Mouse (Mus musculus) urinary bladder, postnatal 25 days (tissue): ENCODE measurements around the gene Srprb.

ENCODE experiments used
- DNase-seq: peaks from one replicate; pipeline ENCODE4 v3.0.0; 2022; ENCODE audit warnings: low spot score

Srprb gene

DNA sequence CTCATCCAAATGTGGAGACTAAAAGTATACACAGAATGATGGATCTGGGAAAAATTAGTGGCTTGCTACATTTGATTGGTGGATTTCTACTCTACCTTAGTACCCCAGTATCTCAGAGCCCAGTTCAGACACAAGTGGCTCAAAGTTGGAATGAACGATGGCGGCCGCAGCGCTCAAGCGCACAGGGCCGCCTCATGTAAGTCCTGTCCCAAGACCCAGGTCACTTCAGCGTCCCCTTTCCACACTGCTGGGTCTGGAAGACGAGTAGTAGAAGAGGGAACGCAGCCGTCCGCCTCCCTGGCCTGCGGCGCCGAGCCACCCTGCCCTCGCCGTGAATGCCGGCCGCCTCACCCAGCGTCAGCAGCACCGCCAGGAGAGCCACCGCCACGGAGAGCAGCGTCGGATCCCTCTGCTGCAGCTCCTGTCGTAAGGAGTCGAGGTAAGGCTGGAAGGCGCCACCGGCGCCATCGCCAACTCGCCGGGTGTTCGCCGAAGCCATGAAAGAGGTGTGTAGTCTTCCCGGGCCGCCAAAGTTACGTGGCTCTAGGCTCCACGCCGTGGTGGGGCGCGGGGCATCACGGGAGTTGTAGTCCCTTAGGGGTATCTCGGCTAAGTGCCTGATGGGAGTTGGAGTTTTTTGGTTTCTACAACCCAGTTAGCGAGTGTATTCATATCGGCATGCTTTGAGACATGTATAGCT is at the start of gene Srprb:
Gene Srprb (minus strand): TSS at position 577 of the 700 bp plus-strand sequence.
- DNase-seq: peak; percentile 93

DNA sequence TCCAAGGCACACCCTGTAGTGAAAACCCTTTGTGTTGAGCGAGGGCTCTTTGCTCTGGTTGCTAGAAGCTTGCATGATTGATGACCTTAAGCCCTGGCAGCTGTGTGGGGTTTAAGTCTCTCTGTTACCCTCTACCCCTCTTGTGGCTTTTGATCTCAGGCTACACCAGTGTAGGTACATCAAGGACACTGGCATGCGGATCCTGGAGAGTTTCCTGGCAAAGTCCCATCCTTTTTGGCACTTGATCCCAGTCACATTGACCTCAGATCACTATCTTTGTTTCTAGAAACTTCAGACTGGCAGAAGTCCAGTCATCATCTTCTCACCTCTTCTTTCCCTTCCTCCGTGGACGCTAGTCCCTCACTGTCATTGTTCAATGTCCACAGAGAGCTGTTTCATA is 46.7 kb upstream of the Srprb start:
- no peak for DNase-seq

DNA sequence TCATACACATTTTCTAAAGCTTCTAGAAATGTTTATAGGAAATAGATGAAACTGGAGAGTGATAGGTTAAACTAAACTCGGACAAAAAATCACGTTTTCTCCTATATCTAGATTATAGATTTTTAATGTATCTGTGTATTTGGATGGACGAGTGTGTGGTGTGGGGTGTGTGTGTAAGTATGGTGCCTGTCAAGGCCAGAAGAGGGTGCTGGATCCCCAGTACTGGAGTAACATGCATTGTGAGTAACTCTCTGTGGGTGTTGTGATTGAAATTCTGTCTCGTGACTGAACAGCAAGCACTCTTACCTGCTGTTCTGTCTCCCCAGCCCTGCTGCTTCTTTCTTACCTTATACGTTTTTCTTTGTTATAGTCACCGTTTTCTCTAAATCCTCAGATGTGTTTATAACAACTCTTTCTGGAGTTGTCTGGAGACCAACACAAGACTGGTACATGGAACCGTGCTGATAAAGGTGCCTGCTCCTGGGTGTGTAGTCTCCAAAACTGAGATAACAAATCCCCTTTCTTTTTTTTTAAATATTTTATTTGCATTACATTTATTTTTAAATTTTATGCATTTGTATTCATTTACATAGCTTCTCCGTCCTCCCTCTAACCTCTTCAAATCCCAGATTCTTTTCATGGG is 44.7 kb upstream of the Srprb start:
- DNase-seq: no peak

DNA sequence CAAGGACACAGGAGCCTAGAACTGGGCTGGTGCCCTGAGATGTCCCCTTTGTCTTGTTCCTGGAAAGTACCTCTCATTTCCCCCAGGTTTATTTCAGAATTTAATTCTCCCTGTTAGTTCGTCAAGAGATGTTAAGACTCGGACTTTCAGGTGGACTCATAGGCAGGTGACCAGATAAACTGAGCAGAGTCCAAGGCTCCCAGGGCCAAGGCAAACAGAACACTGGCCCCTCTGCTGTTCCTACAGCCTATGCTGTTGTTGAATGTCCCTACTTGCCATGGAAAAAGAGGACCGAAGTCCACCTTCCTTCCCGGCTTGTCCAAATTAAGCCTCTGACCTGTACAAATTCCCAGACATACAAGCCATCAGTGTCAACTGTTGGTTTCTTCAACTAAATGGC is 41.7 kb upstream of the Srprb start:
- DNase-seq: no peak

DNA sequence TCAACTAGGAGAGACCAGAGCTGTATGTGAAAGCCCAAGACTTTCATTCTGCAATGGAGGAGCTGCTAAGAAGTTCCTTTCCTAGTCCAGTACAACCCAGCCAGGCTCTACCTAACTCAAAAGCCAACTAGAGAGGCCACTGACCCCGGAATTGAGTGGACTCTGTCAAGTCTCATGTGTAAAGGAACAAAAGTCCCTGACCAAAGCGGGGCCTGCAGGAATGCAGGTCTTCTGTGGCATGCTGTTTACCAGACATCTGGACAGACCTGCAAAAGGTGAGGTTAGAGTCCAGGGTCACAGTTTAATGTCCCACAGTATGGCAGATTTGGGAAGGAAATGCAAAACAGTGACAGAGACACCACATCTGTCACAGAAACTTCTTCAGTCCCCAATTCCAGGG is 39.3 kb upstream of the Srprb start:
- no peak for DNase-seq

DNA sequence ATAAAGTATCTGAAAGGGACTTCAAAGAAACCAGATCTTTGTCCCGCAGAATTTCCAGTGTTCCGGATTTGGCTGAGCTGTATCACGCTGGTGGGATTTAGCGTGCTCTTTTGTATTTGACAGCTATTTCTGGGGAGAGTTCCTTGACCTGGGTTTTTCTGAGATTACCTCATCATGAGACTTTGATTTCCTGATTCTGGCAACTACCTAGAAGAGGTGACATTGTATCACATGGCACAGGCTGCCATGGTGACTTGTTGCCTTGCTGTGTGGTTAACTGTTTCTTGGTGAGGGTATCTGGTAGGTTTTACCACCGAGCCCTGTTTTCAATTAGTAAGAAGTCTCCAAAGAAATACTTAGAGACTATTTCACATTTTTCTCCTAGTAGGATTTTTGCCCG is 37.5 kb upstream of the Srprb start:
- no peak for DNase-seq

DNA sequence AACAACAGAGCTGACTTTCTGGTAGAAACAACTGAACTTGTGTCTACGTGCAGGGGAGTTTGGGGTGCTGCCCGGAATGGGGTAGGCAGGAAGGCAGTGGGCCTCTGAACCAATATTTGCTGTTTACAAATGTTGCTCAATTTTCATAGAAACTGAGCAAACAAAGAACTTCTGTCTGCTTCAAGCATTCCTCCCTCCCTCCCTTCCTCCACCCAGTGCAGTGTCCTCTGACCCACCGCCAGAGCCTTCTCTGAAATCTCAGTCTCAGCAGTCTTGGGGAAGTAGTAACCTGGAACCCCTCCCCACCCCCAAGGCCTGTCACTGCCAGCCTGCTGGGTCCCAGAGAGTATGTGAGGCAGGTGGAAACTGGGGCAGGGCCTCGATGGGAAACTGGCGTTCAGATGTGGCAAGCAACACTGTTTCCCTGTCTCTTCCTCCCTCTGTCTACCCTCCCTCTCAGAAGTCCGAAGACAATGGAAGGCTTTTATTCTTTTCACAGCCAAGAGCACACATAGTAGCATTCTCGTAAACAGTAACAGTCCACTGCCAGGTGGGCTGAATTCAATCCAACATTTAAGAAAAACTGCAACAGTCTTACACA is 32.7 kb upstream of the Srprb start:
- no peak for DNase-seq

DNA sequence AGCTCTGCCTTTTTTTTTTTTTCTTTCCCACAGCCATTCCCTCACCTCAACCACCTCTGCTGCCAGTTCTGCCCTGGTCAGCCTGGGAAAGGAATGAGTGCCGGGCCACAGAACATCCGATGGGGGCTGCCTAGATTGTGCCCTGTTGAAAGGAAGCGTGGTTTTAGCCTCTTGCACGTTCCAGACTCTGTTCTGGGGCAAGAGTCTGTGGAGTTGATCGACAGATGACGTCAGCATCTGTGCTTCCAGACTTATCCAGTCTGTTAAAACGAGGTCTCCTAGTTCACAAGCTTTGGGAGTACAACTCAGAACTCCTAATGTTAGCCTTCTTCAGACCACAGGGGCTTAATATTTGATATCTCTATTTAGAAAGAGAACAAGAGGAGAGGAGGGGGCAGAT is 32.1 kb upstream of the Srprb start:
- no peak for DNase-seq

DNA sequence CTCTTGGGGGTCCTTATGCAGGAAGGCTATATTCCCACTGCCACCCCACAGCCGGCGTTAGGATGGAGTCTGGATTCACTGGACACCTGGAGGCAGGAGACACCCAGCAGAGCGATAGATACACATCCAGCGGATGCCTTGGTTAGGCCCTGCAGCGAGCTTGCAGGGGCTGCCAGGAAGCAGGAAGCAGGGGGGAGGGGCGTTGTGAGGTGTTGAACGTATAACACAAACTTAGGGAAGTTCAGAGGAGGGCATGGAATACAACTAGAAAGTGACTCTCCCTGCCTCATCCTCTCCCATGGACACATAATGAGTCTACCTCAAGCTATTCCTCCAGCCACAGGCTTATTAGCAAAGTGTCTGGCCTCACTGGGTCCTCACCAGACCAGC is 31.1 kb upstream of the Srprb start:
- DNase-seq: no peak

DNA sequence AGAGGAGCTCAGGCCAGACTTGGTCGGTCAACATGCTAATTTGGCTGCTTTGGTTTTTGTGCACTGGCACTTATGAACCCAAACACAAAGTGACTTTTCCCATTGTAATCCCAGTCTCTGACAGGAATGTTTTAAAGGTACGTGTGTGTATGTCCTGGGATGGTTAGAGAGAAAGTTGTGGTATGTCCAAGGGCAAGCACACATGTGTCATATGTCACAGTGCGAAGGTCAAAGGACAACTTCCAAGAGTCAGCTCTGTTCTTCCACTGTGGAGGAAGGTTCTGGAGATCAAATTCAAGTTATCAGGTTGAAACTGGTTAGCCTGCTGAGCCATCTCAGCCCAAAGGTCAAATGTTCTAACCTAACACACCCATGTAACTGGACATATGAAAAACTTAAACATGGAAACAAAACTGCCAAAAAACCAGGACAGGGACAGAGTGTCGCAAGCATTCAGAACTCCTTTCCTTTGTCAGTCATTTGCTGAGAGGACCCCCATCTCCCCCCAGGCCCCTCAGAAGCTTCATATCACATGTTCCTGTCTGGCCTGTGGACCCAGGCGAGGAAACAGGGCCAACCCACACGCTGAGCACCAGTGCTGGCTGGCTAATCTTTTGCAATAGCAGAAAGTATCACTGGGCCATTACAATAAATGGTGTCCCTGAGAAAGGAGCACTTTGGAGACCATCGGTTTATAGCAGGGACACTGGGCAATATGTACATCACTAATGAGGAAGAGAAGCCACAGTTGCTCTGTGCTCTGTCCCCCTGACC is 30.5 kb upstream of the Srprb start:
- DNase-seq: no peak

DNA sequence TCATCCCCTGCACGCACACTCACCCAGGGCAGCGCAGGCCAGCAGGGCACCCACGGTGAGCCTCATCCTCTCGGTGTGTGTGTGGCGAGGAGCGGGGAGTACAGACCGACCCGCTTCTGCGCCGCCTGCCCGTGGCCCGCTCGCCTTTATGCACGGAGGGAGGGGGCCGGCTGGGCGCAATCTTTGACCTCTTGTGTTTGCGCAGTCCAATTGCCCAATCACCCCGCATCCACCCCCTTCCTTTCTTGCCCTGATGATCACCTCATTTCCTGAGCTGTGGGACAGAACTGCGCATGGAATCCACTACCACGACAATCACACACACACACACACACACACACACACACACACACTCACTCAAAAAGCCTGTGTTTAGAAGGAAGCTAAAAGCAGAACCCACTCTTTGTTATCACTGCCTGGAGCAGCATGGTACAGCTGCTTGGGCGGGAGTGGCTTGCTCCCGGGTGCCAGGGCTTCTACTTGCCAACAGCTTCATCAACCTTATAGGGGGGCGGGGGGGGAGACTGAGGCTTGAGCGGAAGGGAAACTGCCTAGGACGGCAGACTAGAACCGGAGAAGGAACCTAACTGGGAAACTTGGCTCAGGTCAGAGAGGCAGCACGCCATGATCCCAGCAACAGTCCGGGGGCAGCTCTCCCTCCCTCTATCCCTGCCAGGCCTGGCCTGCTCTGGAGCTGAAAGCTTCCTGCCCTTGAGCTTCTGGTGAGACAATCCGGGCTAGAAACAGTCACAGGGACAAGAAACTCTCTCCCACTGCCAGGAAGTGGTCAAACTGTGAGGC is 28.4 kb upstream of the Srprb start, which contains the start of the genes Gm20425 and Trf:
Gene Gm20425 (minus strand): TSS at position 157 of the 801 bp plus-strand sequence.
Gene Trf (minus strand): TSS at position 294 of the 801 bp plus-strand sequence.
- DNase-seq: peak; percentile 40

DNA sequence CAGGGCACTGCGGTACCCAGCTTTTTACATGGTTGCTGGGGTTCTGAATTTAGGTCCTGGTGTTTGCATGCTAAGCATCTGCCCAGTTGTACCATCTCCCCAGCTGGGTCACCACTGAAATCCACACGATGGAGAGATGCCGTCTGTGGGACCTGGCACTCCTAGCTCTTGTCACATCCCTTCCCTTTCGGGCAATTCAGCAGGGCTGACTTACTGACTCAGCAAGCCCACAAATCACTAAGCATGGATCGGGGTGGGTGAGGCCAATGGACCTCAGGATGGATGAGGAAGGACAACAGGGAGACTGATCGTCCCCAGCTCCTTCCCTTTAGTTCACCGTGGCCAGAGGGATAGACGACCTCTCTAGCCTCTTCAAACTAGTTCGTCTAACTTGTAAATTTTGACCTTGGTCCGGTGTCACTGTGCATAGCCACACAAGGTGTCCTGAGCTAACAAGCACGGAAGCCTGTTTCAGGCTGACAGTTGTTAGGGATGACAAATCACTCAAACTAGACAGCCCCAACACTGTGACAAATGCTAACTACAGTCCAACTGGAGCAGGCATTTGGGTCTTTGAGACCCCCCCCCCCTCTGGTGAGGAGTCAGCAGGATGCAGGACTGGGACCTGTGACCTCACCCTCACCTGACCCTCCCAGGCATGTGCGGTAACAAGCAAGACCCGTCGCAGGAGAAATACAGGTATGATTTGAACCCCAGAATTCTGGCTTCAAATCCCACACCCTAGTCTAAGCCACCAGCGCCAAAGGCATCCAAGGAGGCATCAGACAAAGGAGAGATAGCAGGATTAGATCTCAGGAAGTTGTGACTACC is 27.3 kb upstream of the Srprb start:
- DNase-seq: no peak

DNA sequence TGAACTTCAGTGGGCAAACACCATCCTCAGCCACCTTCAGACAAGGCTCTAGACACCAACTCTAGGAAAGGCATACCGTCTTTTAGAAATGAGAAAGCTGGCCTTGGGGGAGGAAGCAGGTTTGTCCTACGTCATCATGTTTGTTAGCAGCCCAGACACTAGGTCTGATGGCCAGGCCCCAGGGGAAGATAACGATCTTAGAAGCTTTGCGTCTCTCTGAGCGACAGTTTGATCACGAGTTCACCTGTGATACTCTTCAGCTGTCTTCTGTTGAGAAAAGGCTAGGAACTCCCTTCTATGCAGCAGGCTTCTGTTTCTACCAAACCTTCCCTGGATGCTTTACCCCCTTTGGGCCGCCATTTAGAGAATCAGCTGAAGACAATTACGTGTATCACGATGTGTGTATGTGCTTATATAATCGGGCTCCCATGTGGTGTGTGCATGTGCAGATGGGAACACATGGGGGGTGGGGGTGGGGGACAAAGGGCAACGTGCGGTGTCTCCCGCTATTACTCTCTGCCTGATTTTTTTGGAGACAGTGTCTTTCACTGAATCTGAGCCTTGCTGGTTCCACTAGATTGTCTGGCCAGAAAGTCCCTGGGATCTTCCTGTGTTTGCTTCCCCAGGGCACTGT is 26.6 kb upstream of the Srprb start:
- no peak for DNase-seq

DNA sequence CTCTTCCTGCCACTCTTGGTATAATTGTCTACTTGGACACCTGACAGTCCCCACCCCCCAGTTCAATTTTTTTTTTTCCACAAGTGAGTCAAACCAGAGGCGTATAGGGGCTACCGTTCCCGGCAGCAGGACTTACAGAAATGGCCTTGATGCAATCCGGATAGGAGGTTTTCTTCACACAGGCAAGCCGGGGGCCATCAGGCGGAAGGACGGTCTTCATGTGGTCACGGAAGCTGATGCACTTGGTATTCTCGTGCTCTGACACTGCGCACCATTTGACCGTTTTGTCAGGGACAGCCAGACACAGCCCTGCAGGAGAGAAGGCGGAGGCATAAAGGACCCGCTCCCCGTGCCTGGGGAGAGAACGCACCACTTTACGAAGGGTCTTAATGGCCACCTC is 25.8 kb upstream of the Srprb start:
- DNase-seq: no peak

DNA sequence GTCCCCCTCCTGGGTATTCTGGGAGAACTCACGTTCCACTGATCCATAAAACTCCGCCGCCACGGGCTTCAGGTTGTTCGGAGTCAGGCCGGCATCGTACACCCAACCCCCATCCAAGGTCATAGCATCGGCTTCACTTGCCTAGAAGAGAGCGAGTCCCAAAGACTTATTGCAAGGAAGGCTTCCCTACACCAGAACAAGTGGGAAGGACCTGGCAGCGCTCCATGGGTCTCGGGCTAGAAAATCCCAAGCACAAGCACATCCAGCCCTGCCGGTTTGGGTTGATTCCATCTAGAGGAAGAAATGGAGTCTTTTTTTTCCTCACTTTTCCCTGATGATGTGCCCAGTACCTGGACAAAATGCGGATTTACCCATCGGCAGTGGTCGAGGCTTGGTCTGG is 24.9 kb upstream of the Srprb start:
- DNase-seq: no peak

DNA sequence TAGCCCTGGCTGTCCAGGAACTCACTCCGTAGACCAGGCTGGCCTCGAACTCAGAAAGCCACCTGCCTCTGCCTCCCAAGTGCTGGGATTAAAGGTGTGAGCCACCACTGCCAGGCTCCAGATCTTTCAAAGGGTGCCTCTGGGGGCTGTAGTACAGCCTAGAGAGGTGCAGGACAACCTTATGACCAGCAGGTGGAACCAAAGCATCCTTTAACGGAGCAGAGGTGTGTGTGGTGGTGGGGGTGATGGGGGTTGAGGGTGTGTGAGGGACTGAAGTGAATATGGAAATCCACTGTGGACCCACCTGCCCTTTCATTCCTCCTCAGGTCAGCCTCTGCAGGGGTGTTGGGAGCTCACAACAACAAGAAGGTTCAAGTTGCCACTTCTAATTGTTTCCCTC is 23.5 kb upstream of the Srprb start:
- no peak for DNase-seq

DNA sequence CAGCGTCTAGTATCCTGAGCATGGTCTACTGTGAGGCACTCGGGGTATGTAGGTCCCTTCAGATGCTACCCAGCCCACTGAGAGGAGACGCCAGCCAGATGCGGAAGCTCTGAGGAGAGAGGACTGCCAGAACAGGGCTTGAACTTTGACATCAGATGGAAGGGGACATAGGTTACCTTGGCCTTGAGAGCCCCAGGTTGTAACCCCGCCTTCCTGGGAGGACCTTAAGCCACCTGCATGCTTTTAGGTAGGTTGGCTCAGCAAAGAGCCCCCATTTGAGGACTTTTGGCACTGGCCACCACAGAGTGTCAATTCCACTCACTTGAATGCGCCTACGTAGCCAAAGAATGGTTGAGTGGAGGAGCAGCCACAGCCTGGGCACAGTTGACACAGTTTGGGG is 22.8 kb upstream of the Srprb start:
- DNase-seq: no peak

DNA sequence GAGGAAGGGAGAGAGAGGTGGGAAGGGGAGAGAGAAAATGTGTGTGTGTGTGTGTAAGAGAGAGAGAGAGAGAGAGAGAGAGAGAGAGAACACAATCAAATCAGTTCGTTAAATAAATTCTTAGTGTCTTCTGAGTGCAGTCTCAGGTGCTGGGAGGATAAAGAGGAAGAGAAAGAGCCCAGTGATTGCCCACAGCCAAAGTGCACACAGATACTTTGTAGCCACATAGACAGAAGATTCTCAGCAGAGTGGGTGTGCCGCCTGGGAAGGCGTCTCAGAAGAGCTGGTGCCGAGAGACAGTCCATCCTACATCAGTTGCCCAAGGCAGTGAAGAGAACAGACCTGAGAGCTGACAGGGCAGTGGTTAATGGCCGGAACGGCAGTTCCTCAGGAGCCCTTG is 12.3 kb upstream of the Srprb start:
- DNase-seq: no peak

DNA sequence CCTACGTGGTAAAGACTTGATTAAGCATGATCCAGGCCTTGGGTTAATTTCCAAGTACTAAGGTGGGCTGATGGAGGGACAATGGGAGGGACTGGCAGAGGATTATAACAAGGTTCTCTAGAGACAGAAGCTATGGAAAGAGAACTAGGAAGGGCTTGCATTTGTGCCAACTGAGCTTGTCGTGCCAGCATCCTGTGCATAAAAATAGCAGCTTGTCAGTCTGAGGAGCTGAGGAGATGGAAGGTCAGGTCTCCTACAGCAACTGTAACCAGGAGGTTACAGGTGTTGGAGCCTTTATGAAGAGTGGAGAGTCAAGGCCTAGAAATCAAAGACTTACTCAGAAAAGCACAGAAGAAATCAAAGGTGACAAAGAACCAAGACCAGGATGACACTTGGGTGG is 11.7 kb upstream of the Srprb start:
- DNase-seq: no peak

DNA sequence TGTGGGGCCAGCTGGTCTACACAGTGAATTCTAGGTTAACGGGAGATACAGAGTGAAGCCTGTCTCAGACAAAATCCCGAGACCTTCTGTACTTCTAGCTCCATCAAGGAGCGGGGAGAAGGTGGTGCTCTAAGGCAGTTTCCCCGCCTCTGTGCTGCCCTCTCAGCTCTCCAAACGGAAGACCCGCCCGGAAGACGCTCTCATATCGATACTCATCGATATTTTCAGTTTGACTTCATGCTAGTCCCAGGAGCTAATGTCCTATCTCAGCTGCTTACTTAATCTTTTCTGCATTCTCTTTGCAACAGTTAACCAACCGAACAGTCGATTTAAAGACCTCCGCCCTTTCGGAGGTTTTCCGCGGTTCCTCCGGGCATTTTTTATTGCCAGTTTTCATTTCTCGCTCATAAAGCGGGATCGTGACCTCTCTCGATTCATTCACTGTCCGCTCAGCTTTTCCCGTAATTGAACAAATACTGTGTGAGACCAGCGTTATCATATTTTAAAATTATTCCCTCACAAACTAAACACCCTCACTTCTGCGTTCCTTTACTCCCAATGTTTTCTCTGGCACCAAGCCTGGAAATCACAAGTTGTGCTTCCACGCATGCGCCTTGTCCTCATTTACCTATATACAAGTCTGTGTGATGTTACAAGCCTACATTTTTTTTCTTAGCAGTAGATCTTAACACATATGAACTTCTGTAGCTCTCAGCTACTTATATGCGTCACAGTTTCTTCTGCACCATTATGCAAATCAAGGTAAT is 10.9 kb upstream of the Srprb start:
- DNase-seq: no peak
